Mouse (Mus musculus) CH12.LX (cell line): ENCODE results near the gene Sergef. TPM values are rescaled to one million over a fixed set of nuclear protein-coding genes. Genes with fewer than 3 reads are reported as not detected.

Experiments used
- DNase-seq: peaks from one replicate; pipeline ENCODE4 v3.0.0-alpha.2; 2013; ENCODE audit errors: extremely low read depth
- H3K27ac ChIP-seq: 2 replicates; pipeline ENCODE4 v1.5.1; 2012; ENCODE audit warnings: low read depth, mild to moderate bottlenecking, control low read depth, moderate library complexity; ENCODE audit not compliant: insufficient read depth
- H3K27me3 ChIP-seq: replicated peaks from 2 replicates; pipeline ENCODE3; 2012; ENCODE audit warnings: inconsistent platforms
- H3K36me3 ChIP-seq, 2 experiments: replicated peaks in 1 of 2; 2 replicates each; pipeline versions ENCODE3 to v1.6.1; 2012; ENCODE audit warnings: inconsistent platforms in 1 of 2, low read length in 1 of 2, mild to moderate bottlenecking in 1 of 2, mixed read lengths in 1 of 2, moderate library complexity in 1 of 2; ENCODE audit not compliant: control insufficient read depth in 1 of 2, insufficient read depth in 1 of 2
- H3K4me1 ChIP-seq, 2 experiments: 2 replicates each; pipeline ENCODE4 v1.6.1; 2012; ENCODE audit warnings: inconsistent platforms in 1 of 2, moderate library complexity in 1 of 2; ENCODE audit not compliant: insufficient read depth in 2 of 2, control insufficient read depth in 1 of 2
- H3K4me2 ChIP-seq: 2 replicates; pipeline ENCODE4 v1.6.1; 2012; ENCODE audit warnings: low read depth, mild to moderate bottlenecking, control low read depth; ENCODE audit not compliant: poor library complexity, insufficient read depth, severe bottlenecking
- H3K4me3 ChIP-seq, 3 experiments: fragments of 150-350 bp in 1 of 3; sonication (generic) in 1 of 3; replicated peaks in 1 of 3; 2 replicates each; pipeline versions ENCODE3 to v1.5.1; 2011 to 2012; ENCODE audit warnings: low read depth in 2 of 3, low read length in 2 of 3, mild to moderate bottlenecking in 2 of 3, moderate library complexity in 2 of 3, control low read depth in 1 of 3, improper control_type of control experiment in 1 of 3, inconsistent platforms in 1 of 3, mixed read lengths in 1 of 3; ENCODE audit not compliant: poor library complexity in 1 of 3
- H3K79me2 ChIP-seq: replicated peaks from 2 replicates; pipeline ENCODE4 v1.6.1; 2012; ENCODE audit warnings: mild to moderate bottlenecking, moderate library complexity; ENCODE audit not compliant: control insufficient read depth, poor library complexity, insufficient read depth, severe bottlenecking; ENCODE audit errors: extremely low read depth
- H3K9ac ChIP-seq: 2 replicates; pipeline ENCODE4 v1.6.1; 2012; ENCODE audit warnings: low read depth, mild to moderate bottlenecking, control low read depth, moderate library complexity; ENCODE audit not compliant: insufficient read depth
- H3K9me3 ChIP-seq: replicated peaks from 2 replicates; pipeline ENCODE3; 2012; ENCODE audit warnings: low read length, inconsistent platforms, mixed read lengths
- CTCF ChIP-seq, 2 experiments: IDR thresholded peaks in 1 of 2; conservative IDR thresholded peaks in 1 of 2; 2 replicates each; pipeline ENCODE4 v1.5.1; 2011 to 2012; ENCODE audit warnings: low read depth in 2 of 2, low read length in 2 of 2, improper control_type of control experiment in 1 of 2, inconsistent platforms in 1 of 2, mild to moderate bottlenecking in 1 of 2, moderate library complexity in 1 of 2
- E2F4 ChIP-seq: IDR thresholded peaks from 2 replicates; pipeline ENCODE4 v1.6.1; 2011; ENCODE audit warnings: low read depth, low read length, improper control_type of control experiment; ENCODE audit not compliant: insufficient replicate concordance
- GABPA ChIP-seq: IDR thresholded peaks from 2 replicates; pipeline ENCODE4 v1.6.1; 2012; ENCODE audit warnings: low read depth, low read length, improper control_type of control experiment, inconsistent platforms; ENCODE audit not compliant: insufficient replicate concordance
- HCFC1 ChIP-seq: IDR thresholded peaks from 2 replicates; pipeline ENCODE4 v1.6.1; 2012; ENCODE audit warnings: low read depth, mild to moderate bottlenecking, inconsistent platforms, low read length, improper control_type of control experiment
- IRF4 ChIP-seq: IDR thresholded peaks from 2 replicates; pipeline ENCODE4 v1.6.1; 2014; ENCODE audit warnings: low read depth, mild to moderate bottlenecking, inconsistent platforms, low read length, improper control_type of control experiment
- JUN ChIP-seq: IDR thresholded peaks from 2 replicates; pipeline ENCODE4 v1.6.1; 2011; ENCODE audit warnings: low read depth, mild to moderate bottlenecking, low read length, improper control_type of control experiment, moderate library complexity; ENCODE audit not compliant: insufficient read depth
- MAX ChIP-seq: IDR thresholded peaks from 2 replicates; pipeline ENCODE4 v1.6.1; 2011; ENCODE audit warnings: low read length, improper control_type of control experiment
- MXI1 ChIP-seq: IDR thresholded peaks from 2 replicates; pipeline ENCODE4 v1.6.1; 2011; ENCODE audit warnings: mild to moderate bottlenecking, low read depth, low read length, improper control_type of control experiment
- MYC ChIP-seq: IDR thresholded peaks from 2 replicates; pipeline ENCODE4 v1.6.1; 2011; ENCODE audit warnings: low read depth, mild to moderate bottlenecking, improper control_type of control experiment, low read length
- NELFE ChIP-seq: IDR thresholded peaks from 2 replicates; pipeline ENCODE4 v1.6.1; 2011; ENCODE audit warnings: low read depth, low read length, improper control_type of control experiment
- SMC3 ChIP-seq: IDR thresholded peaks from 2 replicates; pipeline ENCODE4 v1.6.1; 2011; ENCODE audit warnings: low read depth, low read length, improper control_type of control experiment
- TCF12 ChIP-seq: IDR thresholded peaks from 2 replicates; pipeline ENCODE4 v1.6.1; 2014; ENCODE audit warnings: low read depth, mild to moderate bottlenecking, inconsistent platforms, low read length, improper control_type of control experiment
- UBTF ChIP-seq: IDR thresholded peaks from 2 replicates; pipeline ENCODE4 v1.6.1; 2012; ENCODE audit warnings: low read depth, mild to moderate bottlenecking, inconsistent platforms, low read length, improper control_type of control experiment, moderate library complexity
- ZC3H11A ChIP-seq: IDR thresholded peaks from 2 replicates; pipeline ENCODE4 v1.6.1; 2012; ENCODE audit warnings: low read depth, mild to moderate bottlenecking, inconsistent platforms, low read length, improper control_type of control experiment
- ZMIZ1 ChIP-seq: IDR thresholded peaks from 2 replicates; pipeline ENCODE4 v1.6.1; 2012; ENCODE audit warnings: low read depth, mild to moderate bottlenecking, inconsistent platforms, low read length, improper control_type of control experiment
- ZNF384 ChIP-seq: IDR thresholded peaks from 2 replicates; pipeline ENCODE4 v1.6.1; 2012; ENCODE audit warnings: low read depth, low read length, improper control_type of control experiment, inconsistent platforms
- dilution Hi-C: fragments of 300-500 bp; cut with MboI; formaldehyde crosslinking; loops from 2 replicates; pipeline ENCODE4 v1.14.3; 2020; ENCODE audit warnings: low sequenced_read_pairs; ENCODE audit not compliant: extremely low pct_unique_long_range_greater_than_20kb, extremely low pct_ligation_motif_present
- in situ Hi-C: fragments of 300-500 bp; cut with MboI; formaldehyde crosslinking; loops from 3 replicates; pipeline ENCODE4 v1.14.3; 2019; ENCODE audit warnings: low sequenced_read_pairs, low pct_ligation_motif_present, low pct_unique_long_range_greater_than_20kb, mixed read lengths
- polyA plus RNA-seq: library from polyadenylated mRNA; unstranded; fragments of >175 nt; gene quantifications from 2 replicates; pipeline ENCODE4 v1.2.1, GENCODE M21; 2012; ENCODE audit warnings: low read depth; ENCODE audit not compliant: insufficient read length
- total RNA-seq, 2 experiments: library from RNA; depleted of rRNA; stranded (reverse); fragments of 300-350 nt in 1 of 2; fragments of >200 nt in 1 of 2; gene quantifications; 2 replicates each; pipeline ENCODE4 v1.2.3; 2012 to 2014

Sergef gene
- total and polyA plus RNA-seq, 3 experiments, result 13.0 to 18.0 (median 14.1) TPM

- TF ChIP-seq UBTF, result no peak
- TF ChIP-seq SMC3, result no peak
- no peak for TF ChIP-seq TCF12
- no peak for TF ChIP-seq ZNF384
- TF ChIP-seq E2F4, result no peak
- TF ChIP-seq MYC, result no peak
- no peak for TF ChIP-seq MAX
- TF ChIP-seq HCFC1, result no peak
- no peak for TF ChIP-seq ZC3H11A
- TF ChIP-seq GABPA, result no peak
- no peak for TF ChIP-seq JUN
- in situ Hi-C loops, result no loop called here
- Histone ChIP-seq H3K4me3 (no peak overlapping the region), H3K27ac (no peak overlapping the region), H3K27me3 (no peaks in the 10 kb centered on the region), H3K79me2 (no peaks in the 10 kb centered on the region), H3K4me2 (no peak overlapping the region), H3K36me3 (peaks cover 0 to 2% of the 10 kb centered on the region in 2 experiments), H3K9ac (no peak overlapping the region), H3K4me1 (peaks cover 0 to 10% of the 10 kb centered on the region in 2 experiments; a peak in 2 of 4 replicates), H3K9me3 (no peaks in the 10 kb centered on the region)
- DNase-seq, result no peak
- dilution Hi-C loops, result no loop called here
Observed at GRCm38 (mm10) chr7:46492134-46492678, 147.4 kb downstream of the Sergef start.

GRCm38 (mm10) chr7:46487354-46487753 is 152.3 kb downstream of the Sergef start:
- in situ Hi-C loops (no loop called here), dilution Hi-C loops (no loop called here)

More at GRCm38 (mm10) chr7:46487354-46487753, 152.3 kb downstream of the Sergef start:
- DNase-seq, result no peak
- no peak overlapping the region for H3K4me3 ChIP-seq
- H3K27ac ChIP-seq, result no peak overlapping the region
- peaks cover 6 to 28% of the 10 kb centered on the region in 2 experiments for H3K4me1 ChIP-seq
- peaks cover 0 to 9% of the 10 kb centered on the region in 2 experiments for H3K36me3 ChIP-seq
- H3K79me2 ChIP-seq, result no peaks in the 10 kb centered on the region
- no peaks in the 10 kb centered on the region for H3K9me3 ChIP-seq
- H3K9ac ChIP-seq, result no peak overlapping the region
- no peak for TF ChIP-seq NELFE
- TF ChIP-seq IRF4, result no peak
- no peak for TF ChIP-seq CTCF (conservative IDR thresholded peaks at IDR 0.05 in 1 of 2, IDR thresholded peaks at IDR 0.05 in 1 of 2; ENCODE audit: low read depth in 2 of 2, low read length in 2 of 2)
- TF ChIP-seq TCF12, result no peak
- TF ChIP-seq MAX, result no peak
- TF ChIP-seq ZMIZ1, result no peak
- TF ChIP-seq MXI1, result no peak
- no peaks in the 10 kb centered on the region for H3K27me3 ChIP-seq
- no peak overlapping the region for H3K4me2 ChIP-seq
